Mouse (Mus musculus) right cerebral cortex, adult 2 months (tissue): ENCODE data around the gene Brinp2.

ENCODE experiments used
- DNase-seq, 2 experiments: peaks; one replicate each; pipeline ENCODE4 v3.0.0; 2021 to 2022; ENCODE audit warnings: low spot score in 2 of 2

The Brinp2 gene

DNA sequence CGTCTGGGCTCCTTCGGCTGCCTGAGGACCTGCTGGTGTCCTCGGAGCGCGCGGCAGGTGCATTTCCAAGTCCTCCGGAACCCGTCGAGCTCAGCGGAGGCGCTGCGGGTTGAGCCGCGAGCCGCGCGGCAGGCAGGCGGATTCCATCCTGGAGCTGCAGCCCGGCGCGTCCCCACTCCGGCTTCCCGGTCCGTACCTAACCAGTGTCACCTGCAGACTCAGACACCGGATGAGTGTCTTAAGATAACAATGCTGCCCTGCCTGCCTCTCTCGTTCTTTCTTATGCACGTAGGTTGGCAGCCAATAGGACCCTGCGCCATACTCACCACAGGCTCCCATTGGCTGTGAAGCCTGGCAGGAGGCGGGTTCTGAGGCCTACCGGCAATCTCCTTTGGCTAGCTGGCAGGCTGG, at the start of gene Brinp2:
Brinp2 (minus strand) TSS at position 276 of the 411 bp plus-strand sequence.
- DNase-seq = peak; percentile 95

DNA sequence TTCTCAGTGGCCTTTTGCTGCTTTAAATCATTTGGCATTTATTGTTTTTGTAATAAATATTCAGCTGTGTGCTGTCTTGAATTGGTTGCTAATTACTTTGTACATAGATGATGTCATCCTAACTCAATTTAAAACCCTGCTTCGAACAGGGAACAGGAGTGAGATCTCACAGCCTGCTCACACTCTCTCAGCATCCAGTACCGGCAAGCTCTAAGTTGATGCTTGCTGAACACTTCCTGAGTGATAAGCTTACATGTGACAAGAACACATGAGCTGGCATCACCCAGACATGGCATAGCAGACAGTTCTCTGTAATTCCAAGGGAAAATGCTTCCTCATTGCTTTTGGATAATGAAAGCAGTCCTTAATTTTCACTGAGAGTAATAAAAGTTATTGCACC, 44.8 kb upstream of the Brinp2 start:
- no peak for DNase-seq

DNA sequence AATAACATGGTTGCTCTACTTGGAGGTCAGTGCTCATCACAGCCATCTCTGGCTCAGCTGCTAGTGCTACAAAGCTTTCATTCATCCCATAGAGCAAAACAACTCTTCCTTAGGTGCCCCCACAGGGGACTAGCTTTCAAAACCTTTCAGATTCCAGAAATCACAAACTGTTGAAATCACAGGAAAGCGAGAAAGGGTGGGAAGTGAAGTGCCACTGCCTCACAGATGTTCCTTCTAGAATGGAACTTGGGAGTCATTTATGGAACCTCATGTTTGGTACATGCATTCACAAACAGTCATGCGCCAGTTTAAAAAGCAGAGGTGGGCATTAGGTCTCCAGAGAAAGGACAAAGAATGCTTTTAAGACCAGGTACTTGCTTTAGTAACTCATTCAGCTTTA, 40.9 kb upstream of the Brinp2 start:
- peak in 1 of 2 experiments; percentile 13 for DNase-seq

DNA sequence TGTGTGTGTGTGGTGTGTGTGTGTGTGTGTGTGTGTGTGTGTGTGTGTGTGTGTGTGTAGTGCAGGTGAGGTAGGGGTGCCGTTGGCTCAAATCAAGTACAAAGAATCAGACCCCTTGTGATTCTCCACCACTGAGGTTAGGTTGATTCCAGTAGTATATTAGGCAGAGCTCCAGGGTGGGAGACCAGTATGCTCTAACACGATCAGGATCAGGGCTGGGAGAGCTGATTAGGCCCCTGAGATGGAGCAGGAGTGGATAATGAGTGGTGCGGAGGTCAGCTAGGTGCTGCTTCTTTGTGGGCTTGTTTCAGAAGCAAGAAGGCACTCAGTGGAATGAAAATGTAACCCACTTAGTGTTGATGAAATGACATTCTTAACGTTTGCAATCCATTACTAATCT, 34.6 kb upstream of the Brinp2 start:
- DNase-seq = no peak

DNA sequence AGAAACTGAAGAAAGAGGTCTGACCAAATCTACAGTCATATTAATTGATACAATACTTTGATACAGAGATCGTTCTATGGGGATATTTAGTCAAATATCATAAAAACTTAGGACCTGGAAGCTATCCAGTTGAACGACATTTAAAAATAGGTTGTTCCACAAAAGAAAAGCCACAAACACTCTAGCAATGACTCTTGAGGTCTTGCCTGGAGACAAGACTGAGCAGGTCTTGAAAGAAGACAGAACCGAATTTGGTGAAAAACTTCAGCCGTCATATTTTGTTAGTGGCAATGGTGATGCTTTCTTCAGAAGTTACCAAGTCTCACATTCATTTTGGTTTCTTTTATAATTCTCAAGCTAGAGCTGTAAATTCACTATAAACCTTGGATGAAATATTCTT, 32.9 kb upstream of the Brinp2 start:
- DNase-seq = no peak

DNA sequence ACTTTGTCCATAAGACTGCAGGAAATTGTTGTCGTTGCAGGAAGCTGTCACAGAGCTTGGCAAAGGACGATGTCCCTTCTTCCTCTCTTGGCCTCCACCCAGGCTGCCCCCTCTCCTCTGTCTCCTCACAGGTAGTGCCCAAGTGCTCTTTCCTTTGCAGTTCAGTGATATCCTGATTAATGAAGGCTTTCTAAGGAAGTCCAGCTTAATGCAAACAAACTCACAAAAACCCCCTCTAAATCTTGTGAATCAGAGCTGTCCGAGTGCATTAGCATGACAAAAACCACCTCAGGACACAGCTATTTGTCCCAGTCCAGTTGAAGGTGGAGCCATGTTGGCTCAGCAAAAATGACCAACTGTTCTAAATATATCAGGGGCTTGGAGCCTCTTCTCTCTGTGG, 30.7 kb upstream of the Brinp2 start:
- DNase-seq = no peak

DNA sequence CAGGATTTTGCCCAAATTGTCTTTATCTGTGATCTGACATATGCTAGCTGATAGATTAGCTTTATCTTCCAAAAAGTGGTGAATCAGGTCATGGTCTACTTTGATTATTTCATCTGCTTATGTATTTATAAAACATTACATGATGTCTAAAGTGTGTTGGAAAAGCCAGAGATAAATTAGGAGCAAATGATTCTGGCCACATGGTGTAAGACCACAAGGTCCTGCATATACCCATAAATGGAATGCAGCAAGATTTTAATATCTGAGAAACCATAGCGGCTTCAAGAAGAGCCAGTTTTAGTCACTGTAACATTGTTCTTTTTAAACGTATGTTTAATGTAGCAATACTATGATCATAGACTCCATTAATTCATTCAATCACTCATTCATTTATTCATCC, 29.2 kb upstream of the Brinp2 start:
- DNase-seq = no peak

DNA sequence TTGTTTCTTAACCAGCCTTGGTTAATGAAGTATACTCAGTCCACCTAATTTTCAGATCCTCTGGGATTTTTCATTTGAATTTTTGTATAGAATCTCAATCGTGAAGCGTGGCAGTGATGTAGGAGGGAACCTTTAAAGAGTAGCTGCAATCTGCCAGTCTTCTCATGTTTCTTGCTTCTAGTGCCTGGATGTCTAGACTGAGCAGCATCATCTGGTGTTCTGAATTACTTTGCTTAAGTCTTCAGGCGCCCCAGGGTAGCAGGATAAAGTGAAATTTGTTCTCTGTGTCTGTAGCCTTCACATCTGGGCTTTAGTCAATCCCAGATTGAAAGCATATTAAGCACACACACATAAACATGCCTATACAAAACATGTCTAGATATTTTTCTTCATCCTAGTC, 27.1 kb upstream of the Brinp2 start:
- DNase-seq = no peak

DNA sequence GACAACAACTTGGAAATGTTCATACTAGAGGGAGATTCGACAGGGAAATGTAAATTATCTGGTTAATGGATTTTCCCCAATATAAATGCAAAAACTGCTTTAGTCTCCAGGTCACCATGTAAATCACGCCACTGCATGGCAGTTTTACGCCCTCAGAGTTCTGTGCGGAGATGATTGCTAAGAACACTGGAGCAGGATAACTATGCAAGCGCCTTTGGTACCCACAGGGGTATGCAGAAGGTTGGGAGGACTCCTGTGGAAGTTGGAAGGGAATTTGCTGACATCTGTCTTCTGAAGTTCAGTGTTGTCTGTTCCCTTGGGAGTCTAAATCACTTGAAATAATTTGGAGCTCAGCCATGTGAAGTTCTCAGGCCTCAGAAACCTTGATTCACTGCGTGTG, 26.2 kb upstream of the Brinp2 start:
- no peak for DNase-seq

DNA sequence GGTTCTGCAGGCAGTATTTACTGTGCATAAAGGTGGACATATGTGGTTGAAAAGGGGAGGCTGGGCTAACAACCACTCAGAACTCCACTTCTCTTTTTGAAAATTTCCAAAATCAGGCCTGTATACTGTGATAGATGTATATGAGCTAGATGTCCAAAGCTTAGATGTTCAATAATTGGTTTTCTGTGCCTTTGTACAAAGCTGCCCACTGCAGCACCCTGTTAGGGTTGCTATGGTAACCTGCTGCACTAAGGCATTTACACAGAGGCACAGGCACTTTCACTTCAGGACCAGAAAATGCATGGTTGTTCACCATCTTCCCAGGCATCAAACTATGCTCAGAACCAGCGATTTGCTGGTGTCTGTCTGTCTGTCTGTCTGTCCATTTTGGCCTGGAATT, 8.3 kb upstream of the Brinp2 start:
- peak in 1 of 2 experiments; percentile 27 for DNase-seq

DNA sequence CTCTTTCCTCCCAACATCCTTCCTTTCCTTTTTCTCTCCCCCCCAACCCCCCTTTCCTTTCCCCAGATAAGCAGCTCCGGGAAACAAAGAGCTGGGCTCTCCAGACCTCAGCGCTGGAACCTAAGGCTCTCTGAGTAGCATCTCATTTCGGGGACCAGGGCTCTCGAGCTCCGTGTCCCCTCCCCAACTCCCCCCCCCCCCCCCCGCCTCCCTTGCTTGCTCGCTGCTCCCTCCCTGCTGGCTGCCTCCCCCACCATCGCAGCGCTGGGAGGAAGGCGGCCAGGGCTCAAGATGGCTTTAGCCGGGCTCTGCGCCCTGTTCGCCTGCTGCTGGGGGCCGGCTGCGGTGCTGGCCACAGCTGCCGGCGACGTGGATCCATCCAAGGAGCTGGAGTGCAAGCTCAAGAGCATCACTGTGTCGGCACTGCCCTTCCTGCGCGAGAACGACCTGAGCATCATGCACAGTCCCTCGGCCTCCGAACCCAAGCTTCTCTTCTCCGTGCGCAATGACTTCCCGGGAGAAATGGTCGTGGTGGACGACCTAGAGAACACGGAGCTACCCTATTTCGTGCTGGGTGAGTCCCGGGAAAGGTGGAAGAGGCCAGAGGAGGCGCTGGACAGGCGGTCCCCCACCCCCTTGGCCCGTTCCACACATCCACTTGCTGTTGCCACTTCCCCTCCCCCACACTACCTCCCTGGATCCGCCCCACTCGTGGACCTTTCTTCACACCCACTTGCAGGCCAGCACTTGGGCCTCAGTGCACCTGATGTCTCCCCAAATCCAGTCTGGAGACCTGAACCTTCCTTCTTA, 6.4 kb upstream of the Brinp2 start:
- DNase-seq = peak; percentile 49 to 55

DNA sequence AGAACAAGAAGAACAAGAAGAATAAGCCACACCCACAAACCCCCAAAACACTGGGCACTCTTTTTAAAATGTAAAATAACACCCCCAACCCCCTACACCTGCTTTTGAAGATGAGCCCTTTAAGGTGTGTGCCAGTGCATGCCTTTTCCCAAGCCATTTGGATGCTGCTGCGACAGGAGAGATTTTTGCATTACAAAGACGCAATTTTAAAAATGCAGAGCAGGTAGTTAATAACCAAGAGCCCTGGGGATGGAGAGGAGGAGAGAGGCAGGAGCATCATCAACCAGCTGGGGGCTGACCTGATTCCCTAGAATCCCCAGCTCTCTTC, 5.8 kb upstream of the Brinp2 start, which contains the start of gene Astn1:
Astn1 (plus strand) TSS at position 310 of the 328 bp plus-strand sequence.
- peak in 1 of 2 experiments; percentile 26 for DNase-seq

DNA sequence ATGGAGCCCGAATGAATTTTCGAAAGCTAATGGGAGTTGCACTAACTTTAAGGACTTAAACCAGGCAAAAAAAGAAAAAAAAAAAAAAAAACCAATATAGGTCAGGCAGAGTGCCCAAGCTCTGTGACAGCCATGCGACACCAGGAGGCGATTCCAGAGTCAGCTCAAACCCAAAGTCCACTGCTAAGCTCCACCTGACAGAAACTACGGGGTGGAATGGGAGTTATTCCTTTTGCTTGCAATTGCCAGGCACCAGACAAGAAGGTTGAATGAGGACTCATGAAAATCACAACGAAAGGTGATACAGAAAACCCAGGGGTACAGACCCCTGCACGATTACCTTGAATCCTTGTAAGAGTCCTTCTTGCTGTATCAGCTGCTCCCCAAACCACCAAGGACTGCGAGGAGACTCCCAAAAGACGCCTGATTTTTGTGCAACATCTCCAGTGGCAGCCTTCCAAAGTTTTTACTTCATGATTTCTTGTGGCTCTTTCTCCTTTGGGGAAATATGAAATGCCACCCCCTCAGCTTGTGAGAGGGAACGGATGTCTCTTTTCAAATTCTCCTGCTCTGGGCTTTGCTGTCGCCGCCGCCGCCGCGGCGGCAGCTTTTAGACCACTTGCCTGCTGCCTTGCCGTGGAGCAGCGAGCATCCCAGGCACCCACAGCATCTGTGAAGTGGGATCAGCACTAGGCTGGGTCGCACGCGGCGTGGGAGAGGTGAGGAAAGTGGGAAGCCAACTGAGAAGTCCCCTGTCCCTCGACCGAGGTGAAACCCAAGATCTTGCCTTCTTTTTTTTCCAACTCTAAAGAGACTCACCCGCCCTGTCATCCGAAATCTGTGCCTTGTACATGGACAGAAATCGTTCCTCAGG, 712 bp downstream of the Brinp2 start:
- DNase-seq = peak; percentile 71 to 72

DNA sequence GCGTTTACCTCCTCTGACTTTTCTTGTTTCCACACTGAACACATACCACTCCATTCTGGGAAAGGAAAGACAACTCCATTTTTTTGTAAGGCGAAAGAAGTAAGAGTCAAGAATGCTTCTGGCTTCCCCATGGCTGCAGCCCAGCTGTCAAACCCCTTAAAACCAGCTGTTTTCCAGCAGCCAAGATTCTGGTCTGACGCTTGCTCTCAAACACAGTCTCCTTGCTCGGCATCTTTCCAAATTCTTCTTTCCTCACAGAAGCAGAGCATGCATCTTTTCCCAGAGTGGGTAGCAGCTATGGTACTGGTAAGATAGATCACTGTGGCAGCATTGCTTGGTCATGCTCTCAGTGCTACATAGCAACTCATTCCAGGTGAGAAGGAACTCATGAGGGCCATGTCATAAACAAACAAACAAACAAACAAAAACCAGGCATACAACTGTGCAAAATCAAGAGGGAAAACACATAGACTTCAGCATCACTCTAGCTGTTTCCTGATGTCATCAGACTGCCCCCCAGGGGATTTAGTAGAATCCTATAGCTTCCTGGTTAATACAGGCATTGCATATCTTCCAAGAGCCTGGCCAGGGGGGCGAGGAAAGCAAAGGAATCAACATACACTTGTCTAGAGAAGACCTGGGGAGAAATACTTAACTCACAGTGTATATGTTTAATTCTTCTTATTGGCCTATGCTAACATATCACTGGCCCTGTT, 2.3 kb downstream of the Brinp2 start:
- DNase-seq = peak in 1 of 2 experiments; percentile 26

DNA sequence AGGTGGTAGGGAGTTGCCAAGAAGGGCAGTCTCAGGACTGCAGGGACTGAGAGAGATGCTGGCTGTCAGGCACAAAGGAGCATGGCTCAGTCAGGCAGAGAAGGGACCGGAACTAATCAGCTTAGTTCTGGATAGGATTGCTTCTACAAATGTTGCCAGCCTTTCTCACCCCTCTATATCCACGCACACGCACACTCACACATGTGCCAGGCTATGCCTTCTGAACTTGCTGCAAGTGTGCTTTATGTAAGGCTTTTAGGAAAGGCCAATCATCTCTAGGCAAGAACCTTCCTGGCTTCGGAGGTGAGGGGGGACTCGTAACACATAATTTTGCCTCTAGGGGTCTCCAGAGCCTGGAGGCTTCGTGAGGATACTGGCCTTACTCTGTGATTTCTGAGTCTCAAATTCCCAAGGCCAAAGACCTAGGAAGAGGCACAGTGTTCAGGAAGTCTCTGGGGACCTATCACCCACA, 12.8 kb downstream of the Brinp2 start:
- DNase-seq = no peak

DNA sequence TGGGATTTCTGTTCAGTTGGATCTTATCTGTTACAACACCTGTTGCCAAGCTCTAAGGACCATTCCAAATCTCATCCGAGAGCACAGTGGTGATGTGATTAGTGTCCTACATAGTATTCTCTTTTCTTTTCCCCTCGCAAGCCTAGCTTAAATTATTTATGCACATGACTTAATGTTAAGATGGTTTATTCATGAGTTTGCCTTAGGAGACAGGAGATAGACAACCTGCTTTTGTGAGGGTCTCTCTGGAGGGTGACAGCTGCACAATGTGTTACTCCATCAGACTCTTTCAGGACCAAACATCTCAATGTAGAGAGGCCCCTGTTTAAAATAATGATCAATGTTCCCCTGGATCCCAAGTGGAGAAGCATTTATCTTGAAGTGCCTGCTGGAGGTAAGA, 27.3 kb downstream of the Brinp2 start:
- DNase-seq = no peak

DNA sequence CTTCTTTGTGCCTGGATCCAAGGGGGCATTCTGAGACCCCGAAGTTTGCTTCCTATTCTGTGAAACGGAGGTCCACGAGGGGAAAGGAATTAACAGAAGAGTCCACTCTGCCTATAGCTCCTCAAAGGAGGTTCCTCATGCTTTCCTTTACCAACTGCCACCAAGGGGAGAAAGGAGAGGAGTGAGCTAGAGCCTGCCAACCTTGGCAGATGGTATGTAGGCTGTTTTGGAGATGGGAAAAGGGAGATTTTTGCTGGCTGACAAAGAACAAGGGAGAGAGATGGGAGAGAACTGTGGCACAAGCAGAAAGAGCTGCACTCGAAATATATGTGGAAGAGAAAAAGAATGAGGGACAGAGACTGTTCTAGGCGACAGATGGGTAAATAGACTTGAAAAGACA, 28.0 kb downstream of the Brinp2 start:
- peak; percentile 55 to 64 for DNase-seq

DNA sequence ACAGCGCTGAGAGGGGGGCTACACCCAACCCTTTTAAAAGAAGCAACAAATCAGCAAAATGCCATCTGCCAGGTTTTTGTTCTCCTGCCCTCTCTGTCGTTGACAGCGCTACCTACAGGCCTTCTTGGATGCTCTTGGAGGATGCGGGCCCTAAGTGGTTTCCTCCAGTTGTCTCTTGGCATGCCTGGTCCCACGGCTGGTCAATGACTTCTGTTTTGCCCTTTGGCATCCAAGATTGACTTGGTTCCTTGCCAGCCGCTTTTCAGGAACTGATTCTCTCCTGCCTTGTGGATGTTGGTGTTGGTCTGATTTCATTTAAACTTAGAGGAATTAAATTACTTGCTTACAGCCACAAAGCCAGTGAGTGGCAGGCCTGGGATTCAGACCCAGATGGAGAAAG, 32.8 kb downstream of the Brinp2 start:
- DNase-seq = no peak

DNA sequence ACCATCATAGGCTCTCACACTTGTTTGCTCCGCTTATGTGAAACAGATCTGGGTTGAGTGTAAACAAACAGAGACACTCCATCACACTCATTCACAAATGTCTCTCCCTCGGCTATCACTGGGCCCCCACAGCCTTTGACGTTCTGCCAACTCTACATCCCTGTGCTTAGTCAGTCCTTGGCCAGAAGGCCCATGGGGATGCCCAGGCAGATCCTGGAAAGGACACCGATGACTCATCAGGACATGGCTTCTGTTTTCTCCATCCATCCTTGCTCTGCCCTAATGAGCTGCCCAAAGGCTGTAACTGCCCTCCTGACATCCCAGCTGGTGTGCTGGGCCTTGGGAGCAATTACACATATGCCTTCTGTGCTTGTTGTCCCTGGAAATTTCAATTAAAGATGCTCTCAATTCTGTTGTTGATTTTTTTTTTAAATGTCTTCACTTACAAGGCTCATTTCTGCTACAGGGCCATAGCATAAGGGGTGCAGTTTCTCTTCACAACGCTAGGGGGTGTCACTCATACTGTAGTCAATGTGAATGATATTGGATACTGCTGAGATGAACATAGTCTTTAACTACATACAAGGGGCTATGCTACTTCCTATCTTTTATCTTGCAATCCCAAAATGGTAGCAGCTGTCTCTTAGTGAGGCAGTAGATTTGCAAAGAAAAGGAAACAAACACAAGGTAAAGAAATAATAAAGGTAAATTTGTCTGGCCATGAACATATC, 45.5 kb downstream of the Brinp2 start:
- DNase-seq = no peak

DNA sequence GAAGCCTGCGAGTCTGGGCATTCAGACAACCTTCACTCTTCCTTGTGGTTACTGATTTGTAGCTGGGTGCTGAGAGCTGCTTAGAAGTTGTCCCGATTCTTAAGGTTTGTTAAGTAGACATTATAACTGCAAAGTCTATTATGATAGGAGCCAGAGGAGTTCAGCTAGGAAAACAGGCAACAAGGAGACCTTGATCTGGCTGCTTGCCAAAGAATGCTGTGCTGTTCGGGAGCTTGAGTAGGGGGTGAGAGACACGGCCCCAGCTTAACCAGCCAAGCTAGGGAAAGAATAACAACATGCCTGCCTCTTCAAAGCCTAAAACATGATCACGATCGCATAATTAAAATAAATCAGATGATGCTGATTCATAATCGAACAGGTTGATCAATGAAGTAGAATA, 59.1 kb downstream of the Brinp2 start:
- DNase-seq = no peak

DNA sequence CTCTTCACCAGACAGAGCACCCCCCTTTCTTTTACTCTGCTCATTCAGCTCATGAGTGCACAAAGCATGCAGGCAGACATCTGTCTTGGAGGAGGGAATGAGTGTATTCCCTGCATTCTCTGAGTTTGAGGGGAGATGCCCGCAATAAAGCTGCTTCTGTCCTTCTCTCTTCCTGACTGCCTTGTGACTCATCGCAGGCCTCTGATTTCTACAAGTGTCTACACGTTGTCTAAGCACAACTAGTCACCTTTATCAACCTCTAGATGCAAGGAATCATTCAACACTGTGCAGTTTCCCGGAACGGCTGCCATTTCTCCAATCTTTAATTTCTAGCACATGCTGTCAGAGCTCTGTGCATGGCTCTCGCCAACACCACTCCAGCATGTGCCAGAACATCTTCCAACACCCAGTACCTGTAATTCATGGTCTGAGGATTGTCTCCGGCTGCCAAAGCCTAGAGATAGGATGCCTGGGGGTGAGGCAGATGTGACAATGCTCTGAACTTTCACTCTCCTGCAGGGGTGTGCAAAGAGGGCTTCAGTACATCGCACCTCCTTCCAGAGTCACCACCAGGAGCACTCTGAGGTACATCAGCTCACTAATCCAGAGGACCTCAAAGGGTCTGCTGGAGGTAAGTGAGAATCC, 59.7 kb downstream of the Brinp2 start:
- peak; percentile 35 to 57 for DNase-seq
